Mouse (Mus musculus) liver, postnatal 0 days (tissue): ENCODE data around the gene Mepce. TPM values are rescaled to one million over a fixed set of nuclear protein-coding genes. Genes with fewer than 3 reads are reported as not detected.
"Not testable (repeated sequence)": the region's sequence is repeated elsewhere in the genome, so short reads cannot be mapped to it uniquely, and the experiment has no call there.

Source experiments
- ATAC-seq: fragments of 200-750 bp; cut with Nextera tagmentation; 2 replicates; pipeline ENCODE4 v1.8.0; 2017; ENCODE audit warnings: mild to moderate bottlenecking, moderate library complexity
- DNase-seq: peaks from one replicate; pipeline ENCODE4 v3.0.0-alpha.2; 2016
- H3K27ac ChIP-seq: fragments of 300-500 bp; sonication (generic); 2 replicates; pipeline ENCODE4 v1.5.1; 2014; ENCODE audit warnings: antibody characterized with exemption, moderate library complexity, mild to moderate bottlenecking, low read depth
- H3K27me3 ChIP-seq: fragments of 300-500 bp; sonication (generic); 2 replicates; pipeline ENCODE4 v1.6.1; 2014; ENCODE audit warnings: low read length, control low read depth, mixed read lengths; ENCODE audit not compliant: insufficient read depth
- H3K36me3 ChIP-seq: fragments of 300-500 bp; sonication (generic); replicated peaks from 2 replicates; pipeline ENCODE4 v1.6.1; 2014; ENCODE audit warnings: mild to moderate bottlenecking, control low read depth, low read length, moderate library complexity, mixed read lengths; ENCODE audit not compliant: insufficient read depth
- H3K4me1 ChIP-seq: fragments of 300-500 bp; sonication (generic); 2 replicates; pipeline ENCODE4 v1.6.1; 2014; ENCODE audit warnings: antibody characterized with exemption, mild to moderate bottlenecking, control low read depth; ENCODE audit not compliant: insufficient read depth
- H3K4me2 ChIP-seq: fragments of 300-500 bp; sonication (generic); 2 replicates; pipeline ENCODE4 v1.6.1; 2014; ENCODE audit warnings: low read depth, mild to moderate bottlenecking, low read length, moderate library complexity, mixed read lengths
- H3K4me3 ChIP-seq: fragments of 300-500 bp; sonication (generic); 2 replicates; pipeline ENCODE4 v1.5.1; 2014; ENCODE audit warnings: low read depth, low read length
- H3K9ac ChIP-seq: fragments of 300-500 bp; sonication (generic); replicated peaks from 2 replicates; pipeline ENCODE4 v1.6.1; 2014; ENCODE audit warnings: mild to moderate bottlenecking, moderate library complexity
- H3K9me3 ChIP-seq: fragments of 300-500 bp; sonication (generic); 2 replicates; pipeline ENCODE4 v1.6.1; 2016; ENCODE audit warnings: mild to moderate bottlenecking, control low read depth, low read length, mixed read lengths
- CTCF ChIP-seq: sonication (generic); IDR thresholded peaks from 2 replicates; pipeline ENCODE4 v1.5.1; 2016; ENCODE audit warnings: antibody characterized with exemption, low read depth
- EP300 ChIP-seq: IDR thresholded peaks from 2 replicates; pipeline ENCODE4 v1.6.1; 2016; ENCODE audit warnings: antibody characterized with exemption, low read depth, mild to moderate bottlenecking
- WGBS: fragments of 180-500 bp; shearing (Covaris S2); extraction: QIAGEN DNeasy Blood & Tissue Kit; methylation state at CpG from one replicate; pipeline ENCODE4 v1.1.7; 2014; ENCODE audit not compliant: insufficient replicate concordance; 5-methylcytosine and 5-hydroxymethylcytosine counted together
- polyA plus RNA-seq: library from polyadenylated mRNA; unstranded; fragments of >200 nt; fragmentation: Nextera tagmentation; extraction: Ambion mirVana; gene quantifications from 2 replicates; pipeline ENCODE4 v1.2.1, GENCODE M21; 2015

The Mepce gene
- polyA plus RNA-seq, 1 experiment from 2014 or later, result 5.0 TPM

GRCm38 (mm10) chr5:137751221-137751887 lies 36.1 kb downstream of the Mepce start:
- H3K9me3 ChIP-seq, result no peaks in the 10 kb centered on the region
- H3K4me1 ChIP-seq, result peaks cover 22% of the 10 kb centered on the region
- no peak overlapping the region for H3K4me2 ChIP-seq

GRCm38 (mm10) chr5:137750212-137750611 lies 37.2 kb downstream of the Mepce start:
- H3K27ac ChIP-seq, H3K4me2 ChIP-seq, H3K4me3 ChIP-seq, DNase-seq, H3K27me3 ChIP-seq, ATAC-seq, H3K9me3 ChIP-seq, H3K9ac ChIP-seq: not testable (repeated sequence)
- H3K36me3 ChIP-seq, result peaks cover 38% of the 10 kb centered on the region
- H3K4me1 ChIP-seq, result peaks cover 26% of the 10 kb centered on the region
- WGBS, result 85% methylated on average over 6 of the region's 8 CpGs

More at GRCm38 (mm10) chr5:137751221-137751887, 36.1 kb downstream of the Mepce start:
- WGBS, result 91% methylated on average over 13 of the region's 13 CpGs
- H3K27ac ChIP-seq, result no peak overlapping the region
- no peak overlapping the region for H3K4me3 ChIP-seq
- ATAC-seq (no peak), DNase-seq (peak; percentile 11)
- TF ChIP-seq CTCF (no peak), EP300 (no peak)
- H3K36me3 ChIP-seq, result peaks cover 48% of the 10 kb centered on the region
- no peaks in the 10 kb centered on the region for H3K27me3 ChIP-seq
- no peak overlapping the region for H3K9ac ChIP-seq

GRCm38 (mm10) chr5:137749196-137749836 lies 38.1 kb downstream of the Mepce start:
- Histone ChIP-seq H3K27me3 (no peaks in the 10 kb centered on the region), H3K36me3 (peaks cover 37% of the 10 kb centered on the region), H3K4me3 (peak overlapping the region; percentile 75), H3K4me1 (peaks cover 30% of the 10 kb centered on the region), H3K9me3 (no peaks in the 10 kb centered on the region), H3K9ac (no peak overlapping the region), H3K27ac (peak overlapping the region; percentile 99), H3K4me2 (peak overlapping the region; percentile 83)
- TF ChIP-seq EP300 (no peak), CTCF (no peak)
- no peak for ATAC-seq
- DNase-seq, result peak; percentile 55
- 27% methylated on average over 6 of the region's 6 CpGs for WGBS

- Histone ChIP-seq H3K9ac (peak overlapping the region; percentile 52), H3K27ac (peak overlapping the region; percentile 99), H3K4me3 (peak overlapping the region; percentile 75), H3K36me3 (peaks cover 27% of the 10 kb centered on the region), H3K4me1 (peaks cover 30% of the 10 kb centered on the region), H3K4me2 (peak overlapping the region; percentile 83), H3K27me3 (no peaks in the 10 kb centered on the region), H3K9me3 (no peaks in the 10 kb centered on the region)
- DNase-seq (peak; percentile 57), ATAC-seq (no peak)
- TF ChIP-seq EP300, result no peak
- TF ChIP-seq CTCF, result no peak
- WGBS, result 28% methylated on average over 5 of the region's 5 CpGs
Observed at GRCm38 (mm10) chr5:137748130-137748770, 39.2 kb downstream of the Mepce start.

- peak; percentile 65 for DNase-seq
- Histone ChIP-seq H3K27me3 (no peaks in the 10 kb centered on the region), H3K9me3 (no peaks in the 10 kb centered on the region), H3K4me1 (peaks cover 30% of the 10 kb centered on the region), H3K4me2 (peak overlapping the region; percentile 83), H3K4me3 (peak overlapping the region; percentile 75), H3K27ac (peak overlapping the region; percentile 99), H3K36me3 (peaks cover 20% of the 10 kb centered on the region), H3K9ac (peak overlapping the region; percentile 91)
- ATAC-seq, result peak; percentile 5; the same call in 1 of the 2 replicates
- TF ChIP-seq EP300 (no peak), CTCF (peak; percentile 48)
- WGBS, result 3% methylated on average over 26 of the region's 26 CpGs
Observed at GRCm38 (mm10) chr5:137747326-137747961, 40.0 kb downstream of the Mepce start.

- peak; percentile 6; the same call in 1 of the 2 replicates for ATAC-seq
Observed at GRCm38 (mm10) chr5:137746851-137747325, 40.6 kb downstream of the Mepce start.

More at GRCm38 (mm10) chr5:137746851-137747325, 40.6 kb downstream of the Mepce start:
- 2% methylated on average over 16 of the region's 16 CpGs for WGBS
- Histone ChIP-seq H3K4me3 (peak overlapping the region; percentile 75), H3K9ac (peak overlapping the region; percentile 91), H3K9me3 (no peaks in the 10 kb centered on the region), H3K27me3 (no peaks in the 10 kb centered on the region), H3K36me3 (peaks cover 15% of the 10 kb centered on the region), H3K4me2 (peak overlapping the region; percentile 83), H3K4me1 (peaks cover 33% of the 10 kb centered on the region), H3K27ac (peak overlapping the region; percentile 99)
- TF ChIP-seq CTCF (no peak), EP300 (no peak)
- DNase-seq, result peak; percentile 63
